Mouse (Mus musculus): ENCODE measurements around the gene Crtc3.

GRCm38 (mm10) chr7:80667190-80667589, 21.5 kb downstream of the Crtc3 start:
- TF ChIP-seq POLR2A (IDR thresholded peaks at IDR 0.05; ENCODE audit: extremely low read depth, insufficient read depth, low read length) = no peak
- TF ChIP-seq CTCF (IDR thresholded peaks at IDR 0.05; ENCODE audit: extremely low read depth, insufficient read depth, low read length) = no peak
